Mouse (Mus musculus): ENCODE data around the gene Snx1.

DNA sequence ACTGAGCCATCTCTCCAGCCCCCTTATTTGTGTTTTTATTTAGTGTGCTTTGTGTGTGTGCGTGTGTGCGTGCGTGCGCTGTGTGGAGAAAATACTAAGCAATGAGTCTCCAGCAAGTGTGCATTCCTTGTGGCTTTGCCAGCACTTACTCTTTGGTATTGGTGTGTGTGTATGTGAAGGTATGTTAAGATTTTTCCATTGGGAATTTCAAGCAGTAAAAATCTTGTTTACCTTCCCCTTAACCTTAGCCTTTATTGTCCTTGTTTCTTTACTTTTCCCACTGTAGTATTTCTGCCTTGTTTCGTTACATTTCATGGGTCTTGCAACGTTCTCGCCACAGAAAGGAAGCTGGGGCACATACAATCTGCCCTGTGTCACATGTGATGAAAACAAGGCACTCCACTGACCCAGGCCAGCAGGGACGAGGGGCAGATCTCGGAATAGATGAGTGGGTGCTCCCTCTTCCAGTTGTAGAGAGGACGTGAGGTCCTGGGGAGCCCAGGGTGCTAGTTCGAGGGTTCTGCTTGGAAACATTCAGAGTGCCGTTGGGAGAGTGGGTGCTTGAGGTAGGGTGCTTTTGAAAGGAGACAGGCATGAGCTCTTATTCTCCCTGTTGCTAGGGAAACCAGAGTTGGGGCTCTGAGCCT is 45.0 kb upstream of the Snx1 start:
- TF ChIP-seq CTCF (IDR thresholded peaks at IDR 0.05; ENCODE audit: borderline replicate concordance, control insufficient read depth, extremely low read depth, insufficient read depth, low read length, poor library complexity) (no peak), POLR2A (IDR thresholded peaks at IDR 0.05; ENCODE audit: control insufficient read depth, extremely low read depth, insufficient read depth, low read length, poor library complexity) (no peak)

Measured in thymus, adult 2 months (tissue).